Mouse (Mus musculus) myocyte (in vitro differentiated cells): Measurements from ENCODE around the gene Tmem260. TPM values are rescaled to one million over a fixed set of nuclear protein-coding genes. Genes with fewer than 3 reads are reported as not detected.

Experiments
- H3K27me3 ChIP-seq: one replicate; pipeline ENCODE4 v1.6.1; 2011; ENCODE audit not compliant: control insufficient read depth, insufficient read depth, insufficient read length
- H3K36me3 ChIP-seq: one replicate; pipeline ENCODE4 v1.6.1; 2011; ENCODE audit not compliant: control insufficient read depth, insufficient read depth
- H3K4me2 ChIP-seq: one replicate; pipeline ENCODE4 v1.6.1; 2011; ENCODE audit warnings: low read depth, control low read depth
- H3K4me3 ChIP-seq: one replicate; pipeline ENCODE4 v1.5.1; 2011; ENCODE audit warnings: mild to moderate bottlenecking, control low read depth, moderate library complexity
- H3K79me2 ChIP-seq: one replicate; pipeline ENCODE4 v1.6.1; 2011; ENCODE audit not compliant: control insufficient read depth, insufficient read depth
- H3ac ChIP-seq: one replicate; pipeline ENCODE4 v1.6.1; 2011; ENCODE audit not compliant: control insufficient read depth, insufficient read length
- CEBPB ChIP-seq: IDR thresholded peaks from 2 replicates; pipeline ENCODE4 v1.6.1; 2011; ENCODE audit warnings: mild to moderate bottlenecking, moderate library complexity; ENCODE audit not compliant: poor library complexity, insufficient read depth, severe bottlenecking
- E2F4 ChIP-seq: IDR thresholded peaks from one replicate; pipeline ENCODE4 v1.6.1; 2011; ENCODE audit warnings: mild to moderate bottlenecking, control low read depth, moderate library complexity; ENCODE audit not compliant: insufficient read depth
- MAX ChIP-seq: IDR thresholded peaks from one replicate; pipeline ENCODE4 v1.6.1; 2011; ENCODE audit warnings: low read depth, mild to moderate bottlenecking, control low read depth
- MYOD1 ChIP-seq, 3 experiments: IDR thresholded peaks; one replicate each; pipeline ENCODE4 v1.6.1; 2011; ENCODE audit warnings: control low read depth in 2 of 3, low read depth in 2 of 3, mild to moderate bottlenecking in 2 of 3, moderate library complexity in 1 of 3; ENCODE audit not compliant: insufficient read length in 2 of 3, control insufficient read depth in 1 of 3
- MYOG ChIP-seq, 3 experiments: IDR thresholded peaks; one replicate each; pipeline ENCODE4 v1.6.1; 2011; ENCODE audit warnings: control low read depth in 2 of 3, low read depth in 2 of 3, mild to moderate bottlenecking in 2 of 3; ENCODE audit not compliant: insufficient read length in 2 of 3, control insufficient read depth in 1 of 3, insufficient read depth in 1 of 3
- POLR2A ChIP-seq: IDR thresholded peaks from one replicate; pipeline ENCODE4 v1.6.1; 2011; ENCODE audit warnings: low read depth, mild to moderate bottlenecking, control low read depth, moderate library complexity; ENCODE audit not compliant: insufficient read length
- POLR2AphosphoS2 ChIP-seq: IDR thresholded peaks from one replicate; pipeline ENCODE4 v1.6.1; 2011; ENCODE audit warnings: low read depth, control low read depth; ENCODE audit not compliant: insufficient read length
- REST ChIP-seq: IDR thresholded peaks from one replicate; pipeline ENCODE4 v1.6.1; 2011; ENCODE audit warnings: mild to moderate bottlenecking, control low read depth, moderate library complexity; ENCODE audit not compliant: insufficient read depth, insufficient read length
- SRF ChIP-seq: IDR thresholded peaks from one replicate; pipeline ENCODE4 v1.6.1; 2011; ENCODE audit warnings: low read depth; ENCODE audit not compliant: control insufficient read depth, insufficient read length
- TCF12 ChIP-seq: IDR thresholded peaks from one replicate; pipeline ENCODE4 v1.6.1; 2011; ENCODE audit warnings: mild to moderate bottlenecking, control low read depth; ENCODE audit not compliant: poor library complexity, insufficient read depth, severe bottlenecking
- TCF3 ChIP-seq: IDR thresholded peaks from one replicate; pipeline ENCODE4 v1.6.1; 2011; ENCODE audit warnings: low read depth, control low read depth; ENCODE audit not compliant: insufficient read length
- USF1 ChIP-seq: IDR thresholded peaks from one replicate; pipeline ENCODE4 v1.6.1; 2011; ENCODE audit warnings: low read depth, mild to moderate bottlenecking, control low read depth, moderate library complexity
- polyA plus RNA-seq: library from polyadenylated mRNA; unstranded; fragments of >200 nt; fragmentation: generic; extraction: Trizol; gene quantifications from one replicate; pipeline ENCODE4 v1.2.1, GENCODE M21; 2012; ENCODE audit warnings: missing spikeins

Tmem260 gene
- polyA plus RNA-seq, 1 experiment: 5.2 TPM

DNA sequence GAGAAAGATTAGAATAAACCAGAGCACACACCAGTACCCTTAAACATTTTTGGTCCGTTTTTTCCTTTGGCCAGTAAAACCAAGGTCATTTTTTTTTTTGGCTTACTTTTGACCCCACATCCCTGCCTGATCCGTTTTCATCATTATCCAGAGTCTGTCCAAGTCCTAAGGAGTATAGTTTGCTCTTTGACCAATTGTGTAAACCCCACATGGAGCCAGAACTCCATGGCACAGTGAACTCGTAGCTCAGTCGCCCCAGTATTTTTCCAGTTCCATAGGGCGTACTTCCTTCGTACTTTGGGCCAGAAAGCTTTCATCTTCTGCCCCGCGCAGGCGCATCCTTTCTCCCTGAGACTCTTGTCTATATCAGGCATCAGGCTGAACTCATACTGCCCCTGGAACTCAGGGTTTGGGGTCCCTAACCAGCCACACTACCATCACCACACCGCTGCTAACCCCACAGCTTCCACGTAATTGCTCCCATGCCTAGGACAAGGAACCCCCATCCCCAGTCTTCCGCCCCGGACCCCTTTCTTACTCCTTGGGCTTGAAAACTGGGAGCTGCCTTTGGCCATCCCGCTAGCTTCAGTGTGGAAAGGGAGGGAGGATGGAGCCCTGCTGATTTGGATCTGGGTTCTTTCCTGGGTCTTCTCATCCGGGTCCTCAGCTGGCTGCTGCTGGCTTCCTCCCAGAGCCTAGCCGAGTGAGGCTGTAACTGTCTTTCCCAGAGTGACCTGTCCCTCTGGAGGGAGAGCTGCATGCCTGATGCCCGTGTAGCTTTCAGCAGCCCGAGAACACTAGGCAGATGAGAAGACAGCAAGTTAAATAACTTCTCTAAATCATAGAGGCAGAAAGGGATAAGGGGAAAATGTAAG lies 58.0 kb downstream of the Tmem260 start:
- Histone ChIP-seq H3K4me3 (no peak overlapping the region), H3K27me3 (no peaks in the 10 kb centered on the region), H3K79me2 (no peaks in the 10 kb centered on the region), H3K4me2 (no peak overlapping the region), H3ac (no peak overlapping the region), H3K36me3 (no peaks in the 10 kb centered on the region)
- TF ChIP-seq TCF12 (no peak), MAX (no peak), SRF (no peak), USF1 (no peak), REST (no peak), MYOD1 (IDR thresholded peaks at IDR 0.05; ENCODE audit: control insufficient read depth in 1 of 3, insufficient read length in 2 of 3, low read depth in 2 of 3) (no peak), TCF3 (no peak), POLR2A (no peak), MYOG (IDR thresholded peaks at IDR 0.05; ENCODE audit: control insufficient read depth in 1 of 3, insufficient read depth in 1 of 3, insufficient read length in 2 of 3, low read depth in 2 of 3) (no peak), CEBPB (no peak), POLR2AphosphoS2 (no peak), E2F4 (no peak)

DNA sequence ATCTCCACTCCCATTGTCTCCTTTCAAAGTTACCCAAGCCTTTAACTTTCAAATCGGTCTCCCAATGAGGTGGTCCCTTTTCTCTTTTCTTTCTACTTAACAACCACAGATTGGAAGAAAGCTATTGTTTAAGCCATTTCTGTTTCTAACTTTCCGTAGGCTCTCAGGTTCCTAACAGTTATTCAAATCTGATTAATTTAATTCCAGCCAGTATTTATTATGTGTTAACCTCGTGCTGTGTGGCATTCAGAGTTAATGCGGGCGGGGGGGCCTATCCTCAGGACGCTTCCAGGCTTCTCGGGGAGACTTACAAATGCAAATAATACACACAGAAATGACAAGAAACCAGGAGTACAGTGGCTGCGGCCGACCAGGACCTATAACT lies 58.6 kb downstream of the Tmem260 start:
- no peak overlapping the region for H3ac ChIP-seq
- H3K4me3 ChIP-seq: no peak overlapping the region
- H3K4me2 ChIP-seq: no peak overlapping the region
- TF ChIP-seq USF1 (no peak), SRF (no peak), POLR2A (no peak), E2F4 (no peak), TCF12 (no peak), MYOG (IDR thresholded peaks at IDR 0.05; ENCODE audit: control insufficient read depth in 1 of 3, insufficient read depth in 1 of 3, insufficient read length in 2 of 3, low read depth in 2 of 3) (no peak), POLR2AphosphoS2 (no peak), MYOD1 (IDR thresholded peaks at IDR 0.05; ENCODE audit: control insufficient read depth in 1 of 3, insufficient read length in 2 of 3, low read depth in 2 of 3) (no peak), CEBPB (no peak), REST (no peak)
- no peaks in the 10 kb centered on the region for H3K36me3 ChIP-seq
- no peaks in the 10 kb centered on the region for H3K79me2 ChIP-seq
- no peaks in the 10 kb centered on the region for H3K27me3 ChIP-seq

DNA sequence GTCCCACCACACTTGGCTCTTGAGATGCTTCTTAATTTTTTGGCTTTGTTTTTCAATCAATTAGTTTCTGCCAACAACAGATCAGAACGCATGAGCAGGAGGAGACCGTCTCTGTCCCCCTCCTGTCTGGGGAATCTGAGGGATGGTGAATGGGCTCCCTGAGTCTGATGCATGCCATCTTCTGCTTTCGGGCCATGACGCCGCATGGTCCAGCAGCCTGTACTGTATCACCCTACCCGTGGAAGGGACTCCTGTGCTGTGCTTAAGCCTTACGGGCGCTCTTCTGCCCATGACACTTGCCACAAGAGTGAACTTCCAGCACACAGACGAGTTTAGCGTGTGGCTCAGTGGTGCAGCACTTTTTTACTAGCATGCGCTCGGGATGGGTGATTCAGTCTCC lies 59.7 kb downstream of the Tmem260 start:
- H3K4me3 ChIP-seq: no peak overlapping the region
- H3K36me3 ChIP-seq: no peaks in the 10 kb centered on the region
- H3K4me2 ChIP-seq: no peak overlapping the region
- H3ac ChIP-seq: no peak overlapping the region
- no peaks in the 10 kb centered on the region for H3K27me3 ChIP-seq
- TF ChIP-seq POLR2A: no peak
- no peak for TF ChIP-seq TCF12
- no peak for TF ChIP-seq REST
- no peak for TF ChIP-seq E2F4
- no peak for TF ChIP-seq POLR2AphosphoS2
- no peak for TF ChIP-seq USF1
- no peak for TF ChIP-seq CEBPB
- TF ChIP-seq MYOD1 (IDR thresholded peaks at IDR 0.05; ENCODE audit: control insufficient read depth in 1 of 3, insufficient read length in 2 of 3, low read depth in 2 of 3): no peak
- TF ChIP-seq SRF: no peak
- TF ChIP-seq MYOG (IDR thresholded peaks at IDR 0.05; ENCODE audit: control insufficient read depth in 1 of 3, insufficient read depth in 1 of 3, insufficient read length in 2 of 3, low read depth in 2 of 3): no peak
- TF ChIP-seq MAX: no peak
- no peak for TF ChIP-seq TCF3
- H3K79me2 ChIP-seq: no peaks in the 10 kb centered on the region

DNA sequence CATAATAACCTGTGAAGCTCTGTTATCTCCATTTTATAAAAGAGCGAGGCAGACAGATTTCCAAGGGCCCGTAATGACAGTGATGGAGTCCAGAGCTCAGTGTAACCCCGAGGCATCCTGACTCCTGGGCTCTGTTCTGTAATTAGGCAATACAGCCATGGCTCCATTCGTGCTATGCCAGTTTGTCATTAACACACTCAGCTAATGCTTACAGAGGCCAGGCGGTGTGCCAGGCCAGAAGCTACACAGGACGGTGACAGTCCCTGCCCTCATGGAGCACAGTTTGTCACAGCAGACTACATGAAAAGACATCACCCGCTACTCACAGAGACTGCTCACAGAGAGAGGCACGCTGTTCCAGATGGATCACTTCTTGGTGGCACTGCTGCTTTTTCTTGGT lies 61.5 kb downstream of the Tmem260 start:
- TF ChIP-seq MYOG (IDR thresholded peaks at IDR 0.05; ENCODE audit: control insufficient read depth in 1 of 3, insufficient read depth in 1 of 3, insufficient read length in 2 of 3, low read depth in 2 of 3) (no peak), USF1 (no peak), POLR2A (no peak), SRF (no peak), CEBPB (no peak), REST (no peak), POLR2AphosphoS2 (no peak), MYOD1 (IDR thresholded peaks at IDR 0.05; ENCODE audit: control insufficient read depth in 1 of 3, insufficient read length in 2 of 3, low read depth in 2 of 3) (no peak), E2F4 (no peak), TCF3 (no peak), TCF12 (no peak), MAX (no peak)
- Histone ChIP-seq H3ac (no peak overlapping the region), H3K4me3 (no peak overlapping the region), H3K4me2 (no peak overlapping the region), H3K36me3 (no peaks in the 10 kb centered on the region), H3K79me2 (no peaks in the 10 kb centered on the region), H3K27me3 (no peaks in the 10 kb centered on the region)
